Mouse (Mus musculus): Measurements from ENCODE around the gene Ripor2. TPM values are rescaled to one million over a fixed set of nuclear protein-coding genes. Genes with fewer than 3 reads are reported as not detected.

The Ripor2 gene
- total and polyA plus RNA-seq, 3 experiments, result 8.6 to 10.9 (median 9.3) TPM

DNA sequence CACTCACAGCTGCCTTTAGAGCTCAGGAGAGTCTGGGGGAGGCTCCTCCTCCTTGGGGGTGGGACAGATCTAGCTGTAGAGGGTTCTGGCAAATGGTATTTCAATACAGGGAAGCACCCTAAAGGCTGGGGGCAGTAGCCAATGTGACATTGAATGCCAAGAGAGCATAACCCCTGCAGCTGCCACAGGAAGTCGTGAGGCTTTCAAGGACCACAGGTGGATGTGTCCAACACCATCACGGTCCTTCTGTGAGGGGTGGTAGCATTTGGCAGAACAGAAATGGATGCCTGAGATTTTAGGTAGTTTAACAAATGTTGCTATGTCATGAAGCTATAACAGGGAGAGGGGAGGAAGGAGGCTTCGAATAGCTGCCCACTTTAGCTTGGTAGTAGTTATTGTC lies 63.2 kb downstream of the Ripor2 start:
- DNase-seq (ENCODE audit: extremely low read depth), result no peak
- no peak overlapping the region for H3K4me3 ChIP-seq (replicated peaks in 1 of 3; ENCODE audit: low read depth in 2 of 3, low read length in 2 of 3, poor library complexity in 1 of 3)
- peaks cover 18 to 76% of the 10 kb centered on the region in 2 experiments for H3K4me1 ChIP-seq (ENCODE audit: control insufficient read depth in 1 of 2, insufficient read depth in 2 of 2)
- dilution Hi-C loops (cut with MboI; ENCODE audit: extremely low pct_ligation_motif_present, extremely low pct_unique_long_range_greater_than_20kb, low sequenced_read_pairs) (no loop called here), in situ Hi-C loops (cut with MboI; ENCODE audit: low pct_ligation_motif_present, low pct_unique_long_range_greater_than_20kb, low sequenced_read_pairs) (no loop called here)
- no peaks in the 10 kb centered on the region for H3K27me3 ChIP-seq (replicated peaks)
- H3K9me3 ChIP-seq (replicated peaks; ENCODE audit: low read length), result no peaks in the 10 kb centered on the region
- H3K4me2 ChIP-seq (ENCODE audit: insufficient read depth, low read depth, poor library complexity, severe bottlenecking), result no peak overlapping the region
- no peaks in the 10 kb centered on the region for H3K79me2 ChIP-seq (replicated peaks; ENCODE audit: control insufficient read depth, extremely low read depth, insufficient read depth, poor library complexity, severe bottlenecking)
- peaks cover 0 to 13% of the 10 kb centered on the region in 2 experiments for H3K36me3 ChIP-seq (replicated peaks in 1 of 2; ENCODE audit: control insufficient read depth in 1 of 2, insufficient read depth in 1 of 2, low read length in 1 of 2)
- H3K27ac ChIP-seq (ENCODE audit: insufficient read depth, low read depth), result no peak overlapping the region
- TF ChIP-seq CHD1 (IDR thresholded peaks at IDR 0.05; ENCODE audit: low read depth, low read length) (no peak), JUN (IDR thresholded peaks at IDR 0.05; ENCODE audit: insufficient read depth, low read depth, low read length) (no peak), BHLHE40 (IDR thresholded peaks at IDR 0.05; ENCODE audit: low read depth, low read length) (no peak), GABPA (IDR thresholded peaks at IDR 0.05; ENCODE audit: insufficient replicate concordance, low read depth, low read length) (no peak), EP300 (IDR thresholded peaks at IDR 0.05; ENCODE audit: low read length) (no peak), ETS1 (conservative IDR thresholded peaks at IDR 0.05; ENCODE audit: low read depth, low read length) (no peak), SMC3 (IDR thresholded peaks at IDR 0.05; ENCODE audit: low read depth, low read length) (no peak), RCOR1 (conservative IDR thresholded peaks at IDR 0.05; ENCODE audit: low read depth, low read length) (no peak), KAT2A (IDR thresholded peaks at IDR 0.05; ENCODE audit: insufficient replicate concordance, low read length) (no peak), TBP (conservative IDR thresholded peaks at IDR 0.05; ENCODE audit: low read depth, low read length) (no peak), POLR2A (IDR thresholded peaks at IDR 0.05; ENCODE audit: low read depth, low read length) (no peak), MAZ (IDR thresholded peaks at IDR 0.05; ENCODE audit: low read depth, low read length) (no peak), MAFK (IDR thresholded peaks at IDR 0.05; ENCODE audit: insufficient replicate concordance, low read length) (no peak), MAX (IDR thresholded peaks at IDR 0.05; ENCODE audit: low read length) (no peak), MEF2A (IDR thresholded peaks at IDR 0.05; ENCODE audit: borderline replicate concordance, low read depth, low read length) (no peak), MXI1 (IDR thresholded peaks at IDR 0.05; ENCODE audit: low read depth, low read length) (no peak)
- H3K9ac ChIP-seq (ENCODE audit: insufficient read depth, low read depth), result no peak overlapping the region

- H3K9me3 ChIP-seq (replicated peaks; ENCODE audit: low read length), result no peaks in the 10 kb centered on the region
- dilution Hi-C loops (cut with MboI; ENCODE audit: extremely low pct_ligation_motif_present, extremely low pct_unique_long_range_greater_than_20kb, low sequenced_read_pairs) (no loop called here), in situ Hi-C loops (cut with MboI; ENCODE audit: low pct_ligation_motif_present, low pct_unique_long_range_greater_than_20kb, low sequenced_read_pairs) (no loop called here)
- H3K36me3 ChIP-seq (replicated peaks in 1 of 2; ENCODE audit: control insufficient read depth in 1 of 2, insufficient read depth in 1 of 2, low read length in 1 of 2), result peaks cover 0 to 15% of the 10 kb centered on the region in 2 experiments
- H3K4me3 ChIP-seq (replicated peaks in 1 of 3; ENCODE audit: low read depth in 2 of 3, low read length in 2 of 3, poor library complexity in 1 of 3), result no peak overlapping the region
- H3K4me1 ChIP-seq (ENCODE audit: control insufficient read depth in 1 of 2, insufficient read depth in 2 of 2), result peaks cover 11 to 76% of the 10 kb centered on the region in 2 experiments
- no peak overlapping the region for H3K4me2 ChIP-seq (ENCODE audit: insufficient read depth, low read depth, poor library complexity, severe bottlenecking)
- TF ChIP-seq MAX (IDR thresholded peaks at IDR 0.05; ENCODE audit: low read length), result no peak
- TF ChIP-seq KAT2A (IDR thresholded peaks at IDR 0.05; ENCODE audit: insufficient replicate concordance, low read length), result no peak
- TF ChIP-seq SMC3 (IDR thresholded peaks at IDR 0.05; ENCODE audit: low read depth, low read length), result no peak
- TF ChIP-seq ETS1 (conservative IDR thresholded peaks at IDR 0.05; ENCODE audit: low read depth, low read length), result no peak
- TF ChIP-seq NELFE (IDR thresholded peaks at IDR 0.05; ENCODE audit: low read depth, low read length), result no peak
- TF ChIP-seq POLR2A (IDR thresholded peaks at IDR 0.05; ENCODE audit: low read depth, low read length), result no peak
- no peak for TF ChIP-seq ZC3H11A (IDR thresholded peaks at IDR 0.05; ENCODE audit: low read depth, low read length)
- no peak for TF ChIP-seq CTCF (conservative IDR thresholded peaks at IDR 0.05 in 1 of 2, IDR thresholded peaks at IDR 0.05 in 1 of 2; ENCODE audit: low read depth in 2 of 2, low read length in 2 of 2)
- no peak for TF ChIP-seq MYC (IDR thresholded peaks at IDR 0.05; ENCODE audit: low read depth, low read length)
- TF ChIP-seq UBTF (IDR thresholded peaks at IDR 0.05; ENCODE audit: low read depth, low read length), result no peak
- TF ChIP-seq RCOR1 (conservative IDR thresholded peaks at IDR 0.05; ENCODE audit: low read depth, low read length), result no peak
- no peak for TF ChIP-seq E2F4 (IDR thresholded peaks at IDR 0.05; ENCODE audit: insufficient replicate concordance, low read depth, low read length)
- TF ChIP-seq CHD2 (IDR thresholded peaks at IDR 0.05; ENCODE audit: low read length), result no peak
- TF ChIP-seq PAX5 (IDR thresholded peaks at IDR 0.05; ENCODE audit: low read length), result no peak
- no peak for TF ChIP-seq MEF2A (IDR thresholded peaks at IDR 0.05; ENCODE audit: borderline replicate concordance, low read depth, low read length)
- TF ChIP-seq JUND (conservative IDR thresholded peaks at IDR 0.05; ENCODE audit: low read depth, low read length), result no peak
- TF ChIP-seq USF1 (IDR thresholded peaks at IDR 0.05; ENCODE audit: low read depth, low read length), result no peak
- DNase-seq (ENCODE audit: extremely low read depth), result no peak
- H3K9ac ChIP-seq (ENCODE audit: insufficient read depth, low read depth), result no peak overlapping the region
- H3K27ac ChIP-seq (ENCODE audit: insufficient read depth, low read depth), result no peak overlapping the region
- no peaks in the 10 kb centered on the region for H3K27me3 ChIP-seq (replicated peaks)
- H3K79me2 ChIP-seq (replicated peaks; ENCODE audit: control insufficient read depth, extremely low read depth, insufficient read depth, poor library complexity, severe bottlenecking), result no peaks in the 10 kb centered on the region
These were observed 64.3 kb downstream of the Ripor2 start for GRCm38 (mm10) chr13:24646324-24646723.
